Mouse (Mus musculus): Measurements from ENCODE around the gene Zrsr1.

DNA sequence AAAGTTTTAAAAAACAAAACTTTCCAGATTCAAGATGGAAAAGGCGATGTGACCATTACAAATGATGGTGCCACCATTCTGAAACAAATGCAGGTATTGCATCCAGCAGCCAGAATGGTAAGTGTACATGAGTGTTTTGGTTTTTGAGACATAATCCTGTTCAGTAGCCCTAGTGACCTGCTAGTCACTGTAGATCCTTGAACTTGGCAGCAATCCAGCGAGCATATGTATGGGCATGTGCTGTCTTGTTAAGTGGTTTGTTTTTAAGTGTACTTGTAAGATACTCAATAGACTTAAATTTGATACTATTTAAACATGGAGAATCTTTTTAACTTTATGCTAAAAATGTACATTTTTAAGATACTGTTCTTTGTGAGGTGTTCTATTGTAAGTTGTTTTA is 22.5 kb downstream of the Zrsr1 start:
- TF ChIP-seq CTCF (IDR thresholded peaks at IDR 0.05; ENCODE audit: borderline replicate concordance, extremely low read depth, insufficient read depth, insufficient read length), result no peak
- TF ChIP-seq POLR2A (IDR thresholded peaks at IDR 0.05; ENCODE audit: borderline replicate concordance, extremely low read depth, insufficient read depth, insufficient read length, poor library complexity, severe bottlenecking), result no peak

Data from brain, embryonic 14.5 days (tissue).